Mouse (Mus musculus) liver, embryonic 14.5 days (tissue): ENCODE measurements around the gene Chrm5.

Source experiments
- CTCF ChIP-seq: IDR thresholded peaks from 2 replicates; pipeline ENCODE4 v1.5.1; 2016; ENCODE audit warnings: antibody characterized with exemption, low read depth, control low read depth
- EP300 ChIP-seq: IDR thresholded peaks from 2 replicates; pipeline ENCODE4 v1.6.1; 2016; ENCODE audit warnings: antibody characterized with exemption, low read depth

GRCm38 (mm10) chr2:112454862-112455564, 25.6 kb downstream of the Chrm5 start, which contains the start of gene Emc7:
- TF ChIP-seq EP300 (no peak), CTCF (no peak)
